Mouse (Mus musculus) neural tube, postnatal 0 days (tissue): ENCODE results near the gene Hdx. TPM values are rescaled to one million over a fixed set of nuclear protein-coding genes. Genes with fewer than 3 reads are reported as not detected.

Source experiments
- polyA plus RNA-seq: library from polyadenylated mRNA; unstranded; fragments of >200 nt; fragmentation: Nextera tagmentation; extraction: Ambion mirVana; gene quantifications from 2 replicates; pipeline ENCODE4 v1.2.1, GENCODE M21; 2015

Gene Hdx
- 1.2 and 1.5 TPM in 2 replicates for polyA plus RNA-seq

GRCm38 (mm10) chrX:111696356-111697282 lies at the start of gene Hdx:
Hdx (minus strand) TSS chrX:111697079.

GRCm38 (mm10) chrX:111537859-111538258 lies 159.0 kb downstream of the Hdx start, which contains the start of gene Rps6ka6:
Rps6ka6 (minus strand) TSS chrX:111537959.

Other genes with a start within 250 kb of the Hdx start
- gene Rps6ka6, start 159.1 kb downstream of the Hdx start, polyA plus RNA-seq, result 16.3 and 17.1 TPM in 2 replicates
- gene Gm45194, start 194.3 kb upstream of the Hdx start, polyA plus RNA-seq, result 0.30 TPM in 1 of 2 replicates, not detected in the other